Mouse (Mus musculus): ENCODE results near the gene Dda1.
"Not testable (repeated sequence)": the region's sequence is repeated elsewhere in the genome, so short reads cannot be mapped to it uniquely, and the experiment has no call there.

The Dda1 gene

GRCm38 (mm10) chr8:71495039-71495438 lies 26.0 kb downstream of the Dda1 start:
- no peak for DNase-seq (ENCODE audit: low read depth, low spot score)

- DNase-seq (ENCODE audit: low read depth, low spot score) = no peak
Measured at GRCm38 (mm10) chr8:71495811-71496210, 26.8 kb downstream of the Dda1 start.

- DNase-seq (ENCODE audit: low read depth, low spot score) = no peak
Measured at GRCm38 (mm10) chr8:71496481-71496880, 27.5 kb downstream of the Dda1 start.

- no peak for DNase-seq (ENCODE audit: low read depth, low spot score)
Measured at GRCm38 (mm10) chr8:71497077-71497645, 28.2 kb downstream of the Dda1 start.

GRCm38 (mm10) chr8:71497881-71498501 lies 29.0 kb downstream of the Dda1 start:
- no peak for DNase-seq (ENCODE audit: low read depth, low spot score)

GRCm38 (mm10) chr8:71498816-71499690 lies 30.1 kb downstream of the Dda1 start:
- no peak for DNase-seq (ENCODE audit: low read depth, low spot score)

GRCm38 (mm10) chr8:71504349-71504748 lies 35.4 kb downstream of the Dda1 start:
- DNase-seq (ENCODE audit: low read depth, low spot score) = no peak

GRCm38 (mm10) chr8:71505326-71505725 lies 36.3 kb downstream of the Dda1 start:
- DNase-seq (ENCODE audit: low read depth, low spot score) = no peak

- DNase-seq (ENCODE audit: low read depth, low spot score) = no peak
Measured at GRCm38 (mm10) chr8:71505979-71506378, 37.0 kb downstream of the Dda1 start.

- no peak for DNase-seq (ENCODE audit: low read depth, low spot score)
Measured at GRCm38 (mm10) chr8:71507589-71508104, 38.6 kb downstream of the Dda1 start.

- no peak for DNase-seq (ENCODE audit: low read depth, low spot score)
Measured at GRCm38 (mm10) chr8:71509316-71509715, 40.3 kb downstream of the Dda1 start.

GRCm38 (mm10) chr8:71511644-71512043 lies 42.6 kb downstream of the Dda1 start, which contains the start of gene Plvap:
TSS of gene Plvap (minus strand) at chr8:71511752.
- no peak for DNase-seq (ENCODE audit: low read depth, low spot score)

GRCm38 (mm10) chr8:71513018-71513754 lies 44.2 kb downstream of the Dda1 start:
- no peak for DNase-seq (ENCODE audit: low read depth, low spot score)

GRCm38 (mm10) chr8:71515043-71515442 lies 46.0 kb downstream of the Dda1 start:
- no peak for DNase-seq (ENCODE audit: low read depth, low spot score)

- DNase-seq (ENCODE audit: low read depth, low spot score) = no peak
Measured at GRCm38 (mm10) chr8:71516786-71517185, 47.8 kb downstream of the Dda1 start.

- DNase-seq (ENCODE audit: low read depth, low spot score) = not testable (repeated sequence)
Measured at GRCm38 (mm10) chr8:71519037-71519825, 50.2 kb downstream of the Dda1 start.

- DNase-seq (ENCODE audit: low read depth, low spot score) = peak; percentile 36
Measured at GRCm38 (mm10) chr8:71521634-71522033, 52.6 kb downstream of the Dda1 start.

GRCm38 (mm10) chr8:71525226-71526050 lies 56.4 kb downstream of the Dda1 start, which contains the start of gene Ccdc194:
TSS of gene Ccdc194 (minus strand) at chr8:71525711.
- no peak for DNase-seq (ENCODE audit: low read depth, low spot score)

Data from c-Kit-negative CD71-positive TER-119-positive erythroid progenitor cells, embryonic 14.5 days (primary cell).